Mouse (Mus musculus): ENCODE data around the gene Mpst. TPM values are rescaled to one million over a fixed set of nuclear protein-coding genes. Genes with fewer than 3 reads are reported as not detected.
A peak's percentile ranks its signal among the peaks of the same experiment; 100 is the strongest.

The Mpst gene
- total RNA-seq (2021) = 10 to 100 TPM; 47.9 to 49.0 TPM
- long read RNA-seq, experiment 1, partial matches to known transcripts = 0 of 1 reads
- long read RNA-seq, experiment 1, other reads (novel, unspliced or antisense) = 1 of 1 reads
- long read RNA-seq, experiment 2 = 0 reads

DNA sequence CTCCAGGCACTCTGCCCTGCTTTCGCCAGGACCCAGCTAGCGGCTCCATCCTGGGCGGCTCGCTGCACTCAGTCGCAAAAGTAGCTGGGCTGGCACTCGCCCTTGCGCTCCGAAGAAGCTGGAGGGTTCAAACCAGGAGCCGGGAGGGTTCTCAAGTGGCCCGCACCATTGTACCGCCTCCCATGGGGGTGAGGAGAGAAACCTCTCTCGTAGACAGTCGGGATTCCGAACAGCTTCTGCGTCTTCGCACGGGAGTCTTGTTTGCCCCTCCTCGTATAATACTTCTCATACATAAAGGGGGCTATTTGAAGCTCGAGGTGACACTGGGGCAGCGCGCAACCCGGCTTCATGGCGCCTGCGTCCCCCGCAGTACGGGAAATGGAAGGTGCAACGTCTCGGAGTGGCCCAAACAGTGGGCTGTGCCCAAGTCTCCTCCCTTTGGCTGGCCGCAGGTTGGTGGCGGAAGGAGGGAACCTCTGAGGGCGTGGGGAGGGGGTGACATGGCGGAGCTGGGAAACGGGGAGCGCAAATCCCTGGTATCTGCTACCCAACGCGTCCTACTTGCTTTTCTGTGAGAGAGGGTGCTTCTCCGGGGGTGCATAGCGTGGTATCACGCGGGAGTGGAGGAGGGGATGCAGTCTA is at the start of gene Mpst:
Mpst (plus strand) TSS at position 124 of the 642 bp plus-strand sequence.
- DNase-seq = peak; percentile 95 to 96

- no peak for DNase-seq
Observed at GRCm38 (mm10) chr15:78365916-78366315, 40.3 kb upstream of the Mpst start.

- no peak for DNase-seq
Observed at GRCm38 (mm10) chr15:78366875-78367274, 39.3 kb upstream of the Mpst start.

- no peak for DNase-seq
Observed at GRCm38 (mm10) chr15:78367811-78368210, 38.4 kb upstream of the Mpst start.

DNA sequence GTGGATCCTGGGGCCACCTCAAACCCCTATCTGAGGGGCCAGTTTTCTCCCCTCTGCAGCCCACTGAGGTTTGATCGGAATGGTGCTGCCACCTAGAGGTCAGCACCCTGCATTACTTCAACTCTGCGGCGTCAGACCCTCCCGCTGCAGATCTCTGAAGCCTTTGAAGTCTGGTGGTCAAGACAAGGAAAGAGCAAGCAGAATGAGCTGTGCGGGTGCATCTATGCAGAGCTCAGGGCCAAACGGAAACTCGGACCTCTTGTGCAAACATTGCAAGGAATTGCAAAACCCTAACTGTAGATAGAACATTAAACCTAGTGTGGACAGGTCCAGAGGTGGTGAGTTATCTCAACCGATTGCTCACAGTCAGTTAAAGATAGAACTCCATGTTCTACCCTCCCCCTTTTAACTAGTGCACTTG is 37.3 kb upstream of the Mpst start:
- peak; percentile 52 to 76 for DNase-seq

DNA sequence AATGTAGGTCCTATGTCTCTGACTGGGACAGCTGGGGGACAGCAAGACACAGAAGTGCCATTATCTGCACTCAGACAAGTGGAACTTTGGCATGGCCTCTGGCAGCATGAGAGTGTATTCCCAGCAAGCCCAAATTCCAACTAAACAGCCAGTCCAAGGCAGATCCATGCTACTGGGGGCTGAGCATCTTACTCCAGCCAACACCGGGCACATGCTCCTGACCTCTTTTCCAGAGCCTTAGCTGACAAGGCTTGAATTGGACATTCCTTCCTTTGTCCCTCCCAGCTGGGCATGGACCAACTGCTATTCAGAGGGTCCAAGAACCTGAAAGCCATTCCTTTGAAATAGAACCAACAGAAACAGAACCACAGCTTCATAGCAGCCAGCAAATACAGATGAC is 36.6 kb upstream of the Mpst start:
- no peak for DNase-seq

- no peak for DNase-seq
Observed at GRCm38 (mm10) chr15:78372796-78373195, 33.4 kb upstream of the Mpst start.

DNA sequence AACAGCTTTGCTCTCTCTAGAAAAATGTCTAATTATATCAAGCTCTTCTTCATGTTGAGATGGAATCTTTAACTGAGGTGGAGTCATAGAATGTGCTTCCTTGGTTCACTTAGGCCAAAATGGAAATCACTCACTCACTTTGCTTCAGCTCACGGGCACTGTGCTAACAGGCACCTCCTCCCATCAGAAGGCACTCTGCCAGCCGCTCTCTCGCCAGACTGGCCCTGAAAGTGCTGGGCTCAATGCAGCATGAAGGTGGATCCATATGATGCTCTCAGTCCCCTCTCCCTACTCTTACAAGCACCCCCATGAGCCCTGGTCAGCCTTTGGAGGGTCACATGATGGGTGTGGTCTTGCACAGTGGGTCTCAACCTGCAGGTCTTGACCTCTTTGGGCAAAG is 32.0 kb upstream of the Mpst start:
- DNase-seq = peak in 1 of 2 experiments; percentile 17

- no peak for DNase-seq
Observed at GRCm38 (mm10) chr15:78377859-78378258, 28.4 kb upstream of the Mpst start.

- DNase-seq = no peak
Observed at GRCm38 (mm10) chr15:78378556-78378955, 27.7 kb upstream of the Mpst start.

DNA sequence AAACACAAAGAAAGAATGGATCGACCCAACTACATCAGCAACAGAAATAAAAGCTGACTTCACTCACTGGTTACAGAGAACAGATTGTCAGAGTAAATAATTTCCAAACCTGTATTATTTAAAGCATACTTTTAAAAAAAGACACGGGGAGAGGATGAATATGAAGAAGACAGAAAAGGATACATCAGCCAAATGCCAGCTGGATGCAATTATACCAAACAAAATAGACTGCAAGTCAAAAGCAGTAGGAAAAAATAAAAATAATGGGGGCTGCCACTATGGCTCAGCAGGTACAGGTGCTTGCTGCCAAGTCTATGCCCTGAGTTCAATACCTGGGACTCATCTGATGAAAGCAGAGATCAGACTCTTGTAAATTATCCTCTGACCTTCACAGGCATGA is 26.0 kb upstream of the Mpst start:
- DNase-seq = no peak

- DNase-seq = no peak
Observed at GRCm38 (mm10) chr15:78380741-78381140, 25.5 kb upstream of the Mpst start.

GRCm38 (mm10) chr15:78382115-78382514 is 24.1 kb upstream of the Mpst start:
- no peak for DNase-seq

DNA sequence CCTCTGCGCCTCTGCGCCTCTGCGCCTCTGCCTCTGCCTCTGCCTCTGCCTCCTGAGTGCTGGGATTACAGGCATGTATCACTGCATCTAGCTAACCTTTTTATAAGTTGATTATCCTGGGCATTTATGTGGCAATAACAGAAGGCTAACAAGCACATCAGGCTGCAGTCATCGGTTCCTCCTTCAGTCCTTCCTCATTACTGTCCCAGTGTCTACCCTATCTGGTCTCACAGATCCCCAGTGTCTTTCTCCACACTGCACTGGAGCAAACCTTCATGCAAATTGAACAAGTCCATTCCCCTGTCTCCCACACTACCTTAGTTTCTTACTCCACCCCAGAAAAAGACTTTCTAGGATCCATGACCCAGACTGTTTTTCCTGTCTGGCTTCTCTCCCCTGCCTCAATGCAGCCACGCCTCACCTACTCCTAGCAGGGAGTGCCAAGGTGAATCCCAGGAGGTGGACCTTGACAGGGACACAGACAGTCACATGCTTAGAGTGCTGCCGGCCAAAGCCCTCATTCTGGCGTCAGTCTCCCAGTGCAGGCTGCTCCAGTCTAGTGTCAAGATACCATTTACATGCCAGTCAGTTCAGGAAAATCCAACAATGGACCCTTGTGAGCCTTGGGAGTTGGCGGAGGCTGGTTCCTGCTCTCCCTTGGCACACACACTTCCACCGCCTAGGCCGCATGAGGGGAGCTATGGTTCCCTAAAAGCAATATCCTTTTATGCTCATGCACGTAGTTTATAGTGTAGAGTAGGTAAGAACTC is 22.6 kb upstream of the Mpst start:
- peak; percentile 39 to 62 for DNase-seq

- no peak for DNase-seq
Observed at GRCm38 (mm10) chr15:78384220-78385116, 21.7 kb upstream of the Mpst start.

DNA sequence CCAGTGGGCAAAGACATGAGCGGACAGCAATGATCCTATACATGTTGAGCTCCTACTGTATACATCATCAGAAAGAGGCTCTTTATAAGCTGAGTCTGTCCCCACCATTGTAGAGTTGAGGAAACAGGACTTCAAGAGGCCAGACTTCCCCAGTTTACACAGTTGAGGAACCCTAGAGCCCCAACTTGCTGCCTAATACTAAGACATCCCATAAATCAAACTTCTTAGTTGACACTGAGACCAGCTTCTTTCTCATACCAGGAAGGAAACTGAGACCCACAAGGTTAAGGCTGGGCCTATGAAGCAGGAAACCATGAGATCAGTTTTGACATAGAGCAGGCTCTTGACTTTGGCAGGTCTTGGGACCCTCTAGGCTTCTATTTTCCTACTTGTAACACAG is 20.7 kb upstream of the Mpst start:
- no peak for DNase-seq

GRCm38 (mm10) chr15:78390855-78391254 is 15.4 kb upstream of the Mpst start:
- no peak for DNase-seq

DNA sequence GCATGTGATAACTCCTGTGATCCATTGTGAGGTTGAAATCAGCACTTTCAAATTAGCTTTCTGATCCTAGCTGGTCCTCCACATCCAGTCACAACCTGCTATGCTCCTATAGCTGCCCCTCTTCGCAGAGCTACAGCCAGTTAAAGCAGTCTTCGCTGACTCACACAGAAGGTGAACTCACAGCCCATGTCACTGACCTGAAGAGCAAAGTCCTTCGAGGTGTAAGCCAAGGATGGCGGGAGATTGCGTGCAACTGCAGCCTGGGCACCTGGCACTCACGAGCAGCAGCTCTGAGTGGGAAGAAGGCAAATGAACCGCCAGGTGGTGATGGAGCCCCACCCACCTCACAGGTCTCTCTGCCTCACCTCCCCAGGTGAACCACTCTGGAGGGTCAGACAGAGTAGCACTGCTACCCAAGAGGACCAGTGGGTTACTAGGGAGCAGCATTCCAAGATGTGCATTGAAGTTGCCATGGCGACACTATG is 10.7 kb upstream of the Mpst start, which contains the start of gene Tex33:
Tex33 (minus strand) TSS at position 435 of the 485 bp plus-strand sequence.
- DNase-seq = no peak

GRCm38 (mm10) chr15:78401345-78401744 is 4.9 kb upstream of the Mpst start:
- DNase-seq = no peak

DNA sequence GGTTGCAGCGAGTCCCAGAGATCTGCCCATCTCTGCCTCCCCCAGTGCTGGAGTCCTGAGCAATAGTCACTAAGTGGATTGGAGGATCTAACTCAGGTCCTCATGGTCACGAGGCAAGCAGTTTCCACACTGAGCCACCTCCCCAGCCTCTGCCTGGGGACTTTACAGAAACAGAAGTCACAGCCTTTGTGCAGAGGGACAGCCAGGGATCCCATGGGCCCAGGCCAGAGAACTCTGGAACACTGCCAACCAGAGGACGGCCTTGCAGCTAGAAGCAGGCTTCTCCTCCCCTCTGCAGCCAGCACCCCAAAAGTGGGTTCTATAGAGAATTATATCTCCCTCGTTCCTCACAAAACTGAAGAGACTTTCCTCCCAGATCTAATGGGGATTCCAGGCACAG is 4.3 kb upstream of the Mpst start:
- peak; percentile 85 to 86 for DNase-seq

DNA sequence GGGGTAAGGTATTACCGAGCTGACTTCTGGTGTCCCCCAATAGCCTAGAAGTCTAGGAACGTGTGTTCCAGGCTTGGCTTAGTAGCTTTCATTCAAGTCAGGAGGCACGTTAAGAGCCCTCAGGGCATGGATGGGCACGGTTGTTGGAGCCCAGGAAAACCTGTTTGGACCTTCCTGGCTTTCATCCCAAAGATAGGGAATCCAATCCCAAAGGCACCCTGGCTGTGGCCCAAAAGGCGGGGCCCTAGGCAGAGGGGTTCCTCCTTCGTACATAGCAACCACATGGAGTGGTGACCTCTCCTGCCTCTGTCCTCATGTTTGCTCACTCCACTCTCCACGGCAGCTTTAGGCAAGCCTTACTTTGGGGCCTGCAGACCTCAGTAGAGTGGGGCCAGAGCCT is 3.8 kb upstream of the Mpst start:
- DNase-seq = peak; percentile 39 to 42

GRCm38 (mm10) chr15:78403301-78403741 is 2.9 kb upstream of the Mpst start:
- peak in 1 of 2 experiments; percentile 29 for DNase-seq

Measured in heart, adult 18-20 months (tissue).